Mouse (Mus musculus) heart, postnatal 0 days (tissue): Measurements from ENCODE around the gene 2310061I04Rik.
A peak's percentile ranks its signal among the peaks of the same experiment; 100 is the strongest.

ENCODE experiments used
- CTCF ChIP-seq: IDR thresholded peaks from 2 replicates; pipeline ENCODE4 v1.5.1; 2016; ENCODE audit warnings: antibody characterized with exemption, control low read depth, low read depth
- EP300 ChIP-seq: IDR thresholded peaks from 2 replicates; pipeline ENCODE4 v1.6.1; 2016; ENCODE audit warnings: antibody characterized with exemption, low read depth

GRCm38 (mm10) chr17:35937700-35938348 lies 40.6 kb upstream of the 2310061I04Rik start:
- TF ChIP-seq CTCF (peak; percentile 77), EP300 (no peak)
